Mouse (Mus musculus) cerebellum, adult 2 months (tissue): Measurements from ENCODE around the gene Car11.

Experiments
- CTCF ChIP-seq: fragments of 200-500 bp; IDR thresholded peaks from 2 replicates; pipeline ENCODE4 v1.5.1; 2011; ENCODE audit warnings: low read depth, mild to moderate bottlenecking, control low read depth, low read length, moderate library complexity, borderline replicate concordance; ENCODE audit not compliant: insufficient read depth
- POLR2A ChIP-seq: fragments of 200-500 bp; IDR thresholded peaks from 2 replicates; pipeline ENCODE4 v1.6.1; 2011; ENCODE audit warnings: low read length, control low read depth, borderline replicate concordance; ENCODE audit not compliant: insufficient read depth

DNA sequence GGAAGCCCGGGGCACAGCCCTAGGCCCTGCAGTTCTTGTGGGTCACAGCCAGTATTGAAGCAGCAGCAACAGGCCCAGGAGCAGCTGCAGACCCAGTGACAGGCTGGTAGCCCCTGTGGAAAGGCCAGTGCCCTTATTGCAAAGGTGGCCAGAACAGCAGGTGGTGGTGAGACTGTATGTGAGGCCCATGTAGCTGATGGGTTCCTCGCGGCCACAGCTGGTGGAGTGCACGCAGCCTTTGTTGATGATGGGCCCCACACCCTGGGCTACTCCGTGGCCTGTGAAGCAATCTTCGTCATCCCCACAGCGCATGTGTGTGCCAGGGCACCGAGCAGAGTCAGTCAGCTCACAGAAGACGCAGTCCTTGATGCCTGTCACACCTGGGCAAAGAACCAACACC lies 25.5 kb downstream of the Car11 start:
- no peak for TF ChIP-seq CTCF
- no peak for TF ChIP-seq POLR2A
